Mouse (Mus musculus) limb, embryonic 11.5 days (tissue): ENCODE results near the gene Galk1. TPM values are rescaled to one million over a fixed set of nuclear protein-coding genes. Genes with fewer than 3 reads are reported as not detected.
"Not testable (repeated sequence)": the region's sequence is repeated elsewhere in the genome, so short reads cannot be mapped to it uniquely, and the experiment has no call there.

ENCODE experiments used
- ATAC-seq: fragments of 200-750 bp; cut with Nextera tagmentation; 2 replicates; pipeline ENCODE4 v1.8.0; 2017; ENCODE audit warnings: low read depth; ENCODE audit not compliant: insufficient number of reproducible peaks, low FRiP score, low TSS enrichment
- DNase-seq: peaks from one replicate; pipeline ENCODE4 v3.0.0-alpha.2; 2015; ENCODE audit warnings: low spot score
- H3K27ac ChIP-seq: fragments of 300-500 bp; sonication (generic); replicated peaks from 2 replicates; pipeline ENCODE4 v1.5.1; 2014; ENCODE audit warnings: low read depth, mild to moderate bottlenecking, low read length
- H3K27me3 ChIP-seq: fragments of 300-500 bp; sonication (generic); 2 replicates; pipeline ENCODE4 v1.6.1; 2014; ENCODE audit warnings: mild to moderate bottlenecking, low read length, mixed read lengths; ENCODE audit not compliant: control insufficient read depth, insufficient read depth
- H3K36me3 ChIP-seq: fragments of 300-500 bp; sonication (generic); 2 replicates; pipeline ENCODE4 v1.6.1; 2014; ENCODE audit warnings: mild to moderate bottlenecking, low read length, moderate library complexity, mixed read lengths; ENCODE audit not compliant: control insufficient read depth, insufficient read depth
- H3K4me1 ChIP-seq: fragments of 300-500 bp; sonication (generic); 2 replicates; pipeline ENCODE4 v1.6.1; 2014; ENCODE audit warnings: low read length, mixed read lengths; ENCODE audit not compliant: control insufficient read depth, insufficient read depth
- H3K4me2 ChIP-seq: fragments of 300-500 bp; sonication (generic); 2 replicates; pipeline ENCODE4 v1.6.1; 2014; ENCODE audit warnings: low read depth, mild to moderate bottlenecking, moderate library complexity; ENCODE audit not compliant: severe bottlenecking
- H3K4me3 ChIP-seq: fragments of 300-500 bp; sonication (generic); 2 replicates; pipeline ENCODE4 v1.5.1; 2014; ENCODE audit warnings: low read depth, low read length
- H3K9ac ChIP-seq: fragments of 300-500 bp; sonication (generic); 2 replicates; pipeline ENCODE4 v1.6.1; 2014; ENCODE audit warnings: mild to moderate bottlenecking, low read length
- H3K9me3 ChIP-seq: fragments of 300-500 bp; sonication (generic); 2 replicates; pipeline ENCODE4 v1.6.1; 2016; ENCODE audit warnings: low read length; ENCODE audit not compliant: control insufficient read depth
- WGBS: fragments of 180-500 bp; shearing (Covaris S2); extraction: QIAGEN DNeasy Blood & Tissue Kit; methylation state at CpG from one replicate; pipeline ENCODE4 v1.1.7; 2014; 5-methylcytosine and 5-hydroxymethylcytosine counted together
- polyA plus RNA-seq: library from polyadenylated mRNA; unstranded; fragments of >200 nt; fragmentation: Nextera tagmentation; extraction: Ambion mirVana; gene quantifications from 2 replicates; pipeline ENCODE4 v1.2.1, GENCODE M21; 2014

The Galk1 gene
- polyA plus RNA-seq, 1 experiment from 2014 or later = 168 TPM

- H3K4me1 ChIP-seq = 0 out of 2 replicates have a peak, but pooled peaks cover 6% of the 10 kb centered on the region
- H3K9me3 ChIP-seq = no peaks in the 10 kb centered on the region
- no peak overlapping the region for H3K4me3 ChIP-seq
- no peak overlapping the region for H3K9ac ChIP-seq
- ATAC-seq (no peak), DNase-seq (no peak)
- H3K4me2 ChIP-seq = no peak overlapping the region
- no peak overlapping the region for H3K27ac ChIP-seq
- 85% methylated on average over 9 of the region's 9 CpGs for WGBS
- H3K36me3 ChIP-seq = no peaks in the 10 kb centered on the region
- H3K27me3 ChIP-seq = no peaks in the 10 kb centered on the region
Measured at GRCm38 (mm10) chr11:116028177-116028865, 15.8 kb upstream of the Galk1 start.

DNA sequence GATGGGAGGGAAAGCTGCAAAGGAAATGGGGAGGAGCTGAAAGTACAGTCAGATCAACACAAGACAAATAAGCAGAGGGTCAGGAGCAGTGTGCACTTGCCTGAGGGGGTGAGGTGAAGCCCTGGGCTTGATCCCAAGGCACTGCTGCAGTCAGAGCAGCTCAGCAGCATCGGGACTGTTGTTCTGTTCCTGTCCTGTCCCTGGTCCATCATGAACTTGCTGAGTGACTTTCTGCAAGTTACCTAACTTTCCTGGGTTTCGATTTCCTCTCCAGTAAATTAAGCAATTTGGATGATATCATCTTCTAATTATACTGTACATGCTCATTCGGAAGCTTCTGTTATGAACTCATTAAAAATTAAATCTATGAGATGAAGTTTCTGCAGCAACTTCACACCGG, 15.2 kb upstream of the Galk1 start, which contains the start of gene H3f3b:
H3f3b (minus strand) TSS at position 207 of the 400 bp plus-strand sequence.
- Histone ChIP-seq H3K27ac (no peak within 1 kb of the TSS), H3K27me3 (no peaks in the 10 kb centered on the region), H3K36me3 (no peaks in the 10 kb centered on the region), H3K4me2 (no peak within 1 kb of the TSS), H3K9ac (no peak within 1 kb of the TSS), H3K9me3 (no peaks in the 10 kb centered on the region), H3K4me1 (0 out of 2 replicates have a peak, but pooled peaks cover 6% of the 10 kb centered on the region), H3K4me3 (no peak within 1 kb of the TSS)
- 82% methylated on average over 4 of the region's 4 CpGs for WGBS
- ATAC-seq (no peak), DNase-seq (no peak)

- Histone ChIP-seq H3K9ac (no peak overlapping the region), H3K4me2 (no peak overlapping the region), H3K27me3 (no peaks in the 10 kb centered on the region), H3K27ac (no peak overlapping the region), H3K9me3 (no peaks in the 10 kb centered on the region), H3K36me3 (no peaks in the 10 kb centered on the region), H3K4me3 (no peak overlapping the region), H3K4me1 (no peaks in the 10 kb centered on the region)
- WGBS = 92% methylated on average over 3 of the region's 3 CpGs
- no peak for DNase-seq
- ATAC-seq = no peak
Measured at GRCm38 (mm10) chr11:116025056-116025845, 12.7 kb upstream of the Galk1 start.

GRCm38 (mm10) chr11:116024356-116024808, 11.9 kb upstream of the Galk1 start:
- H3K9me3 ChIP-seq = no peaks in the 10 kb centered on the region

GRCm38 (mm10) chr11:116023771-116024355, 11.3 kb upstream of the Galk1 start:
- under 1% methylated on average over 53 of the region's 57 CpGs for WGBS
- peak; percentile 56; the same call in 1 of the 2 replicates for ATAC-seq
- H3K27ac ChIP-seq = peak overlapping the region; percentile 98
- peak overlapping the region; percentile 39 for H3K4me2 ChIP-seq
- no peaks in the 10 kb centered on the region for H3K9me3 ChIP-seq
- DNase-seq = peak; percentile 88
- H3K27me3 ChIP-seq = no peaks in the 10 kb centered on the region
- no peaks in the 10 kb centered on the region for H3K4me1 ChIP-seq
- H3K4me3 ChIP-seq = peak overlapping the region; percentile 90
- peak overlapping the region; percentile 100 for H3K9ac ChIP-seq
- no peaks in the 10 kb centered on the region for H3K36me3 ChIP-seq

More at GRCm38 (mm10) chr11:116024356-116024808, 11.9 kb upstream of the Galk1 start:
- no peaks in the 10 kb centered on the region for H3K27me3 ChIP-seq
- WGBS = under 1% methylated on average over 37 of the region's 37 CpGs
- H3K4me3 ChIP-seq = peak overlapping the region; percentile 90
- ATAC-seq (peak; percentile 92), DNase-seq (peak; percentile 99)
- no peaks in the 10 kb centered on the region for H3K4me1 ChIP-seq
- H3K27ac ChIP-seq = peak overlapping the region; percentile 98
- peak overlapping the region; percentile 39; the same call in 1 of the 2 replicates for H3K4me2 ChIP-seq
- H3K9ac ChIP-seq = peak overlapping the region; percentile 100
- H3K36me3 ChIP-seq = no peaks in the 10 kb centered on the region

DNA sequence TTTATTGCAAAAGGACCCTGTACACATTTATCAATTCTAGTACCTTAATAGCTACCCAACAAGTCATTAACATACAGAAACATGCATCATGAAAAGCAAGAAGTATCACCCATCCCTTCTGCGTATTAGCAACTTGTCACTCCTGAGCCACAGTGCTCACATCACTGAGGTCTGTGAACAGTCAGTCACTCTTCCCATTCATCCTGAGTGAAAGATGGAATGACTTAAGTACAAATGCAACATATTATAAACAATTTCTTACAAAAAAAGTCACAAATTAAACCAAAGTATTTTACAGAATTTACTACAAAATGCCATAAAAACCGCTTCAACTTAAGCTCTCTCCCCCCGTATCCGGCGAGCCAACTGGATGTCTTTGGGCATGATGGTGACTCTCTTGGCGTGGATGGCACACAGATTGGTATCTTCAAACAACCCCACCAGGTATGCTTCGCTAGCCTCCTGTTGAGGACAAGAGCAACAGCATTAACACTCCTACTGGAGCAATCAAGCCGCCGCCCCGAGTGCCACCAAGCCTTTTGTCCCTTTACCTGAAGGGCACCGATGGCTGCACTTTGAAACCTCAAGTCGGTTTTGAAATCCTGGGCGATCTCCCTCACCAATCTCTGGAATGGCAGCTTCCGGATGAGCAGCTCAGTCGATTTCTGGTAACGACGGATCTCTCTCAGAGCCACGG, 10.7 kb upstream of the Galk1 start:
- not testable (repeated sequence) for H3K4me1 ChIP-seq, H3K27me3 ChIP-seq, H3K9me3 ChIP-seq, H3K36me3 ChIP-seq, ATAC-seq
- peak overlapping the region; percentile 100 for H3K9ac ChIP-seq
- H3K4me3 ChIP-seq = peak overlapping the region; percentile 90
- peak; percentile 60 for DNase-seq
- 10% methylated on average over 18 of the region's 18 CpGs for WGBS
- peak overlapping the region; percentile 39 for H3K4me2 ChIP-seq
- H3K27ac ChIP-seq = peak overlapping the region; percentile 98

DNA sequence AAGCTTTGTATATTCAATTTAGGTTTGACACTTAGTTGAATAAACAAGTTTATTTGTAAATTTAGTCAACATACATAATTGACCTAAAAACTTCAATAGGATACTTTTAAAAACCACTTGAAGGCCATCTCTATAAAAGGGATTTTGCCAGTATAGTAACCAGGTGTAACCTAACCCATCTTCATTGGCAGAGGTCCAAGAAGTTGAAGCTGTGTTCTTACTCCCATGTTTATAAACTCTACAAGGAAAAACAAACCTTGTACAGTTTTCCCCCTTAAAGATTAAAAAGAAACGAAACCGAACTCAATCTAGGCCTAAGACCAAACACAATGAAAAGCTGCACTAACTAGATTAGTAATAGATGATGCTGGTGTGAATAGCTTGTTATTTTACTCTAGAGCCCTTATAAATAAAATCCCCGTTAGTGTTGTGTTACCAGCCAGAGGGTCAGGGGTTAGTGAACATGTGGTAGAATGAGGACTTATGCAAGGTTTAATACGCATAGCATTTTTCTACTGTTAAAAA, 9.8 kb upstream of the Galk1 start:
- DNase-seq = no peak
- Histone ChIP-seq H3K36me3 (no peaks in the 10 kb centered on the region), H3K27me3 (no peaks in the 10 kb centered on the region), H3K9me3 (no peaks in the 10 kb centered on the region), H3K4me3 (peak overlapping the region; percentile 19), H3K27ac (no peak overlapping the region), H3K4me2 (peak overlapping the region; percentile 44), H3K9ac (no peak overlapping the region), H3K4me1 (no peaks in the 10 kb centered on the region)
- WGBS = 84% methylated on average over 4 of the region's 4 CpGs
- no peak for ATAC-seq
